Mouse (Mus musculus) thymus, adult 2 months (tissue): Measurements from ENCODE around the gene Amotl1. TPM values are rescaled to one million over a fixed set of nuclear protein-coding genes. Genes with fewer than 3 reads are reported as not detected.
"Not testable (repeated sequence)": the region's sequence is repeated elsewhere in the genome, so short reads cannot be mapped to it uniquely, and the experiment has no call there.

Source experiments
- DNase-seq: peaks from one replicate; pipeline ENCODE4 v3.0.0; 2021
- H3K27ac ChIP-seq: fragments of 200-500 bp; 2 replicates; pipeline ENCODE4 v1.5.1; 2012; ENCODE audit warnings: low read length, control low read depth; ENCODE audit not compliant: control insufficient read depth, insufficient read depth
- H3K27me3 ChIP-seq: fragments of 200-500 bp; 2 replicates; pipeline ENCODE4 v1.6.1; 2012; ENCODE audit warnings: mild to moderate bottlenecking, low read length, moderate library complexity, mixed read lengths; ENCODE audit not compliant: control insufficient read depth, insufficient read depth
- H3K36me3 ChIP-seq: fragments of 200-500 bp; 2 replicates; pipeline ENCODE4 v1.6.1; 2012; ENCODE audit warnings: mild to moderate bottlenecking, low read length, moderate library complexity; ENCODE audit not compliant: control insufficient read depth, insufficient read depth
- H3K4me1 ChIP-seq: fragments of 200-500 bp; replicated peaks from 2 replicates; pipeline ENCODE4 v1.6.1; 2012; ENCODE audit warnings: low read length; ENCODE audit not compliant: control insufficient read depth, insufficient read depth
- H3K4me3 ChIP-seq: fragments of 200-500 bp; 2 replicates; pipeline ENCODE4 v1.5.1; 2012; ENCODE audit warnings: mild to moderate bottlenecking, low read length, control low read depth, moderate library complexity; ENCODE audit not compliant: control insufficient read depth, insufficient read depth
- CTCF ChIP-seq: fragments of 200-500 bp; IDR thresholded peaks from 2 replicates; pipeline ENCODE4 v1.5.1; 2012; ENCODE audit warnings: mild to moderate bottlenecking, control low read depth, low read length, moderate library complexity, borderline replicate concordance; ENCODE audit not compliant: control insufficient read depth, poor library complexity, insufficient read depth; ENCODE audit errors: extremely low read depth
- POLR2A ChIP-seq: fragments of 200-500 bp; IDR thresholded peaks from 2 replicates; pipeline ENCODE4 v1.6.1; 2012; ENCODE audit warnings: mild to moderate bottlenecking, low read length, control low read depth, moderate library complexity; ENCODE audit not compliant: control insufficient read depth, poor library complexity, insufficient read depth; ENCODE audit errors: extremely low read depth
- WGBS: fragments of 180-500 bp; shearing (Covaris S2); methylation state at CpG from one replicate; pipeline ENCODE4 v1.1.7; 2018; 5-methylcytosine and 5-hydroxymethylcytosine counted together
- polyA plus RNA-seq: library from polyadenylated mRNA; depleted of rRNA; stranded (reverse); fragments of >200 nt; gene quantifications from 2 replicates; pipeline ENCODE4 v1.2.3, GENCODE M21; 2012

Gene Amotl1
- polyA plus RNA-seq, 1 experiment = 14.5 TPM

DNA sequence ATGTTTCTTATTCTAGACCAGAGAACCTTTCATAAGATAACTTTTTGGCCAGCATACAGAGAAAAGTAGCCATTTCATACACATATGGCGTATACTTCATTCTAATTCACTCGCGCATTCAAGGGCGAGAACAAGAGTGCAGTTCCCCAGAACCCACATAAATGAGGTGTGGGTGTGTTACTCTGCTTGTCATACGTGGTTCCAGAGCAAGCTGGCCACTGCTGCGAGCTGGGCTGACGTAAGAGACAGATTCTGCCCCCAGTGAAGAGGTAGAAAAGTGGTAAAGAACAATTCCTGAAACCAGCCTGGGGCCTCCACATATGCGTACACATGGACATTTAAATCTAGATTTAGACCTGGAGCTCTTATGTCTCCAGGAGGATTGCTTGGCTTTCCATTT lies 29.6 kb upstream of the Amotl1 start:
- no peak for DNase-seq
- H3K27me3 ChIP-seq = no peaks in the 10 kb centered on the region
- 90% methylated on average over 8 of the region's 8 CpGs for WGBS
- no peak overlapping the region for H3K4me3 ChIP-seq
- H3K4me1 ChIP-seq = no peaks in the 10 kb centered on the region
- no peak for TF ChIP-seq POLR2A
- TF ChIP-seq CTCF = no peak
- no peaks in the 10 kb centered on the region for H3K36me3 ChIP-seq
- H3K27ac ChIP-seq = no peak overlapping the region

DNA sequence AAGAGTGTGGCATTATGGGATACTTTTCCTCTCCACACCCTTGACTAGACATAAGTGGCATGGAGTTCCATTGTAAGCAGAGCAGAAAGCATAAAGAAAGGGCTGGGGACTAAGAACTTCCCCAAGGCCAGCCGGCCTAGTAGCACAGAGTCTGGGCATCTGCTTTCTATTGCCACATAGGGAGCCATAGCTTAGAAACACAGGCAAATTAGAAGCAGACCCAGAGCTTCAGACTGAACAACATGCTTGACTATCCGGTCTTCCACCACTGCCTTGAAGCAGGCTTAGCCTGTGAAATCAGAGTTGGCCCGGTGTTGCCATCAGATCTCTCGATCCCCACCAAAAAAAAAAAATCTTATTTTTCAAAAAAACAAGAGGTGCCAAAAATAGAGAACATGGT lies 28.3 kb upstream of the Amotl1 start:
- Histone ChIP-seq H3K27ac (no peak overlapping the region), H3K4me3 (no peak overlapping the region), H3K36me3 (no peaks in the 10 kb centered on the region), H3K4me1 (no peaks in the 10 kb centered on the region), H3K27me3 (no peaks in the 10 kb centered on the region)
- TF ChIP-seq POLR2A (no peak), CTCF (no peak)
- WGBS = 85% methylated on average over 4 of the region's 4 CpGs
- DNase-seq = no peak

DNA sequence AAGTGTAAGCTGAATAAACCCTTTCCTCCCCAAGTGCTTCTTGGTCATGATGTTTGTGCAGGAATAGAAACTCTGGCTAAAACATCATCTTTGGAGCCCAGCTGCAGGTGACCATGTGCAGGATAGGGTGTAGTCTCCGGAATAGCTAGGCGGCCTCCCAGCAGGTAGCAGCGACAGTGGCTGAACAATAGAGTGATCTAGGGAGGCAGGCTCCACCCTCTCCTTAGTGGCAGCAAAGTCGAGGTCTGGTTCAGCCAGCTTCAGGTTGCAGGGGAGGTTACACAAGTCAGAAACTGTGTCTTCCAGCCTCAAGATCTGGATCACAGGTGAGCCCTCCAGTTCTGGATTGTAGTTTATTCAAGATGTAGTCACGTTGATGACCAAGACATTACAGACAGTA lies 27.1 kb upstream of the Amotl1 start:
- H3K27ac ChIP-seq, H3K4me3 ChIP-seq, H3K36me3 ChIP-seq, DNase-seq, H3K4me1 ChIP-seq, H3K27me3 ChIP-seq: not testable (repeated sequence)
- 72% methylated on average over 5 of the region's 5 CpGs for WGBS

DNA sequence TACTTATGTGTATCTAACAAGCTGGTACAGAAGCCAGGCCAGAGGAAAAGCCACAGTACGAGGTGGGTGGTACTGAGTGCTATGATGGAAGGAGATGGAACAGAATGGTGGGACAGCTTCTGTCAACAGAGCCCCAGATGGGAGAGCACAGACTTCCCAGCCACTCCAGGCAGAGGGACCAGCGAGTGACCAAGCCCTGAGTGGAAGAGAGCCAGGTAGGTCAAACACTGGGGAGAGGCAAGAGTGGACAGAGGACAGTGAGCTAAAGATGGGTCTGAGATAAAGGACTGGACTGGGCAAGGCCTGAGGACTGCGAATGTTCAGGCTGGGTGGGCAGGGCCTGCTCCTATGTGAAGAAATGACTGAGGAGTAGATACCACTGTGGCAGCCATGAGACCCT lies 23.5 kb upstream of the Amotl1 start:
- Histone ChIP-seq H3K36me3 (no peaks in the 10 kb centered on the region), H3K4me1 (no peaks in the 10 kb centered on the region), H3K4me3 (no peak overlapping the region), H3K27ac (no peak overlapping the region), H3K27me3 (no peaks in the 10 kb centered on the region)
- TF ChIP-seq CTCF (no peak), POLR2A (no peak)
- WGBS = 92% methylated on average over 3 of the region's 3 CpGs
- DNase-seq = no peak

DNA sequence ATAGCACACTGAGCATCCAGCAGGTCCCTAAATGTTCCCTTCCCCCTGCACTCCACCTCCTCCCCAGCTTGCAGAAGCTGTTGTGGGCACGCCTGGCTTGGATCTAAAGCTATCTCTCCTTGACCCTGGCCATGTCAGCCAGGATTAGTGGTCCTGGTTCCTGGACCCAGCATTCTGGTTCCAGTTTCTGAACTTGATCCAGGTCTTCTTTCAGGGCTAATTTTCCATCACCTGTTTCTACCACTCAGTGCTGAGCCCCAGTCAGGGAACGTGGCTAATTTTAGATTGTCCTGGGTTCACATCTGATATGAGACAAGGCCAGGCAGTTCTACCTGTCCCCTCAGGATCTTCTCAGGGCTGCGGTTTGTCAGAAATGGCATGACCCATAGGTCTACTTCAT lies 21.2 kb upstream of the Amotl1 start:
- H3K36me3 ChIP-seq = no peaks in the 10 kb centered on the region
- no peak overlapping the region for H3K4me3 ChIP-seq
- TF ChIP-seq POLR2A (no peak), CTCF (no peak)
- H3K27me3 ChIP-seq = no peaks in the 10 kb centered on the region
- 95% methylated on average over 3 of the region's 3 CpGs for WGBS
- H3K27ac ChIP-seq = no peak overlapping the region
- no peak for DNase-seq
- no peaks in the 10 kb centered on the region for H3K4me1 ChIP-seq

DNA sequence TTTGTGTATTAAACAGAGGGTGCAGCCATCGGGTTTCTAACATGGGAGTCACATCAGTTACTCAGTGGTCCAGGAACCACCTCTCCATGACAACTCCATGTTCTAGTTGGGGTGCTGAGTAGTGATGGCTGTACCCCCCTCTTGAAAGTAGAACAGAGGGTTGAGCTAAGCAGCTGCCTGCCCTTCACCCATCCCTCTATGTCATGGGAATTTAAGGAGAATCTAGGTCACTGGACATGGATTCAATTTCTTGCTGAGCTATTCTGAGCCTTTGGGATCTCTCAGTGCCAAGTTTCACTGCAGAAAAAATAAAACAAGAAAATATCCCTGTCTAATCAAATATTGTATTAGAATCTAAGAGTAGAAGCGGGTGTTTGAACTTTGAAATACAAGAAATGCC lies 18.7 kb upstream of the Amotl1 start:
- no peak for TF ChIP-seq POLR2A
- no peak for TF ChIP-seq CTCF
- WGBS = 90% methylated on average over 2 of the region's 2 CpGs
- Histone ChIP-seq H3K36me3 (no peaks in the 10 kb centered on the region), H3K27ac (no peak overlapping the region), H3K4me3 (no peak overlapping the region), H3K27me3 (no peaks in the 10 kb centered on the region), H3K4me1 (no peaks in the 10 kb centered on the region)
- no peak for DNase-seq

DNA sequence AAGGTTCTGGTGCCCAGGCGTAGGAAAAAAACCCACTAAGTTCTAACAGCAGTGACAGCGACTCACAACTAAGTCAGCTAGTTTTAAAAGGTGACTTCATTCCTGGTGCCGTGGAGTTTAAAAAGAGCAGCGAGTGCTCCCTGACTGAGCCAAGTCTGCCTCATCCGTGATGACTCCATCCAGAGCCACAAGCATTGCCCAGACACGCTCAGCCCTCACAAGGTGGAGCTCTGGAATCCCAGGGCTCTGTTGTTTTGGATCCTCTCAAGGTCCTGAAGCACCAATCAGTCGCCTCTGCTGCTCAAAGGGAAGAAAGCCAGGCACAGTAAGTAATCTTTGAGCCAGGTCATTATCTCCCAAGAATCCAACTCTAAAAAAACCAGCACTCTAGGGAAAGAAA lies 18.0 kb upstream of the Amotl1 start:
- Histone ChIP-seq H3K27ac (no peak overlapping the region), H3K36me3 (no peaks in the 10 kb centered on the region), H3K4me1 (no peaks in the 10 kb centered on the region), H3K4me3 (no peak overlapping the region), H3K27me3 (no peaks in the 10 kb centered on the region)
- no peak for TF ChIP-seq CTCF
- no peak for TF ChIP-seq POLR2A
- WGBS = 79% methylated on average over 7 of the region's 7 CpGs
- DNase-seq = no peak
